Mouse (Mus musculus): ENCODE measurements around the gene Rfc2. TPM values are rescaled to one million over a fixed set of nuclear protein-coding genes. Genes with fewer than 3 reads are reported as not detected.

The Rfc2 gene
- polyA plus RNA-seq, 1 experiment from 2014 or later = 215 TPM

GRCm38 (mm10) chr5:134584798-134585197, 3.6 kb downstream of the Rfc2 start:
- H3K9ac ChIP-seq (replicated peaks) = no peak overlapping the region
- peaks cover 17% of the 10 kb centered on the region for H3K4me1 ChIP-seq (replicated peaks)
- no peak overlapping the region for H3K27ac ChIP-seq
- H3K9me3 ChIP-seq = no peaks in the 10 kb centered on the region
- H3K27me3 ChIP-seq = no peaks in the 10 kb centered on the region
- H3K4me3 ChIP-seq (replicated peaks) = no peak overlapping the region
- no peak overlapping the region for H3K4me2 ChIP-seq (replicated peaks)
- WGBS = 96% methylated on average over 5 of the region's 5 CpGs
- H3K36me3 ChIP-seq = peaks cover 21% of the 10 kb centered on the region
- no peak for ATAC-seq

DNA sequence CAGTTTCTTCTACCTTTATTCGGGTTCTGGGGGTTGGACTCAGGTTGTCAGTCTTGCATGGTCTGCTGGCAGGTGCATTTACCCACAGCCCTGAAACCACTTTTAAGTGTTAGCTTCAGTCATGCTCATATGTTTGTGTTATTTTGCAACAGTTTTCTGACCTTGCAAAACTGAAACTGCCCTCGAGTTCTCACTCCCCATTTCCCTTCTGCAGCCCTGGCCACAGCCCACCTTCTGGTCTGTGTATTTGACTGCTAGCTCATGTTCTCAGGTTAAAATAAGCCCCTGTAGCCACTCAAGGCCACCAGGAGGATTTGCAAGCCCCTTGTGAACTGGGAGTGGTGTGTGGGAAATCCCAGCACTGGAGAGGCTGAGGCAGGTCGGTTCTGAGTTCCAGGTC, 8.7 kb downstream of the Rfc2 start:
- no peak for ATAC-seq
- H3K4me3 ChIP-seq (replicated peaks) = no peak overlapping the region
- H3K4me1 ChIP-seq (replicated peaks) = no peaks in the 10 kb centered on the region
- H3K36me3 ChIP-seq = peaks cover 69% of the 10 kb centered on the region
- H3K4me2 ChIP-seq (replicated peaks) = no peak overlapping the region
- H3K27me3 ChIP-seq = no peaks in the 10 kb centered on the region
- H3K27ac ChIP-seq = no peak overlapping the region
- no peak overlapping the region for H3K9ac ChIP-seq (replicated peaks)
- H3K9me3 ChIP-seq = no peaks in the 10 kb centered on the region
- WGBS = 92% methylated on average over 3 of the region's 3 CpGs

DNA sequence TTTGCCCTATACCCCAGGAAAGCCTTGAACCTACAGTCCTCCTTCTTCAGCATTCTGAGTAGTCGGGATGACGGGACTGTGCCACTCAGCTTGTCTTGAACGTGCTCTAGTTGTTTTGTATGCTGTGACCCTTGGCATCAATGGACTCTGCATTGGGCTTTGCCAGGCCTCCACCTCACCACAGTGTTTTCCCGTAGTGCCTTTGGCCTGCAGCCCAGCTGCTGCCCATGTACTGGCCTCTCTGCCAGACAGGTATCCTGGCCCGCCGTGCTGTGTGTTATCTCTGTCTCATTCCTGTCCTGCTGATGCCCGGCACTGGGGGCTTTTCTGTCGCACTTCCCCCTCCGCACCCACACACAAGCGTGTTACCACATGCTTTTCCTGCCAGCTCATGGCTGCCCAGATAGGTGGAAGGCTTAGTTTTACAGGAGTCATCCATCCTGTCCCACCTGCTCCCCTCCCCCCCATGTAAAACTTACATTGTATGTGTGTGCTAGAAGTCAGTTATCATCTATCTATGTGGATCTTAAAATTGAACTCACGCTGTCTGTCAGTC, 10.9 kb downstream of the Rfc2 start:
- H3K27me3 ChIP-seq = no peaks in the 10 kb centered on the region
- H3K4me1 ChIP-seq (replicated peaks) = no peaks in the 10 kb centered on the region
- H3K4me2 ChIP-seq (replicated peaks) = no peak overlapping the region
- H3K9ac ChIP-seq (replicated peaks) = no peak overlapping the region
- ATAC-seq = no peak
- no peak overlapping the region for H3K4me3 ChIP-seq (replicated peaks)
- H3K9me3 ChIP-seq = no peaks in the 10 kb centered on the region
- peaks cover 87% of the 10 kb centered on the region for H3K36me3 ChIP-seq
- no peak overlapping the region for H3K27ac ChIP-seq
- 94% methylated on average over 11 of the region's 11 CpGs for WGBS

DNA sequence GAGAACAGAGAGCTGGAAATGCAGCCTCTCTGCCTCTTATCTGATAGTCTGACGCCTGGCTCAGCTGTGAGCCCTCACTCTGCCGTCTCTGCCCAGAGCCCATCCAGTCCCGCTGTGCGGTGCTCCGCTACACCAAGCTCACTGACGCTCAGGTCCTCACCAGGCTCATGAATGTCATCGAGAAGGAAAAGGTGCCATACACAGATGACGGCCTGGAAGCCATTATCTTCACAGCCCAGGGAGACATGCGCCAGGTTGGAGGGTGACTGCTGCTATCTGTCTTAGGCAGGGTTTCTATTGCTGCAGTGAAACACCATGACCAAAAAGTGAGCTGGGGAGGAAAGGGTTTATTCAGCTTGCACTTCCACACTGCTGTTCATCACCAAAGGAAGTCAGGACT, 11.9 kb downstream of the Rfc2 start:
- peaks cover 90% of the 10 kb centered on the region for H3K36me3 ChIP-seq
- H3K9me3 ChIP-seq = no peaks in the 10 kb centered on the region
- H3K27me3 ChIP-seq = no peaks in the 10 kb centered on the region
- ATAC-seq = no peak
- H3K27ac ChIP-seq = no peak overlapping the region
- no peak overlapping the region for H3K4me2 ChIP-seq (replicated peaks)
- H3K4me1 ChIP-seq (replicated peaks) = no peaks in the 10 kb centered on the region
- no peak overlapping the region for H3K4me3 ChIP-seq (replicated peaks)
- WGBS = 88% methylated on average over 9 of the region's 9 CpGs
- H3K9ac ChIP-seq (replicated peaks) = no peak overlapping the region

GRCm38 (mm10) chr5:134597711-134598110, 16.5 kb downstream of the Rfc2 start:
- no peak overlapping the region for H3K4me2 ChIP-seq (replicated peaks)
- no peaks in the 10 kb centered on the region for H3K9me3 ChIP-seq
- no peak overlapping the region for H3K4me3 ChIP-seq (replicated peaks)
- no peak overlapping the region for H3K27ac ChIP-seq
- H3K36me3 ChIP-seq = peaks cover 77% of the 10 kb centered on the region
- H3K9ac ChIP-seq (replicated peaks) = no peak overlapping the region
- H3K4me1 ChIP-seq (replicated peaks) = no peaks in the 10 kb centered on the region
- 80% methylated on average over 10 of the region's 10 CpGs for WGBS
- no peaks in the 10 kb centered on the region for H3K27me3 ChIP-seq
- no peak for ATAC-seq

- no peak overlapping the region for H3K4me3 ChIP-seq (replicated peaks)
- H3K36me3 ChIP-seq = peaks cover 13% of the 10 kb centered on the region
- no peak overlapping the region for H3K4me2 ChIP-seq (replicated peaks)
- no peak overlapping the region for H3K9ac ChIP-seq (replicated peaks)
- no peaks in the 10 kb centered on the region for H3K9me3 ChIP-seq
- no peaks in the 10 kb centered on the region for H3K4me1 ChIP-seq (replicated peaks)
- 88% methylated on average over 11 of the region's 11 CpGs for WGBS
- H3K27me3 ChIP-seq = no peaks in the 10 kb centered on the region
- ATAC-seq = no peak
- H3K27ac ChIP-seq = no peak overlapping the region
These were observed 23.2 kb downstream of the Rfc2 start for GRCm38 (mm10) chr5:134604376-134604775.

DNA sequence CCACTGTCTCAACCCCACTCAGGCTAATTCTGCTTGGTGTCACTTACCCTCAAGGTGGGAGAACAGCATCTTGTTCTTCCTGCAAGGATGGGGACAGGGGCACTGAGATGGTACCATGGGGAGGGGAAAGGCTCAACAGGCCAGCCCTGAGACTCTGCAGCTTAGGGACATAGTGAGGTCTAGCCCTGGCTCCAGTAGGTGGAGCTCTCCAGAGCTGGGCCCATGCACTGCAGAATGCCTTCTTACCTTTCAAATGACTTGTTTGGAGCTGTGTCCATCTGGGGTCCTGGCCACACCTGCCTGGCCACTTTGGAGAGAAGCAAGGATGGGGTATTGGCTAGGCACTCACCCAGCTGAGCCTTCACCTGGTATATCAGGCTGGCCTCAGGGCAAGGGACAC, 25.1 kb downstream of the Rfc2 start:
- no peaks in the 10 kb centered on the region for H3K4me1 ChIP-seq (replicated peaks)
- H3K4me3 ChIP-seq (replicated peaks) = no peak overlapping the region
- ATAC-seq = no peak

DNA sequence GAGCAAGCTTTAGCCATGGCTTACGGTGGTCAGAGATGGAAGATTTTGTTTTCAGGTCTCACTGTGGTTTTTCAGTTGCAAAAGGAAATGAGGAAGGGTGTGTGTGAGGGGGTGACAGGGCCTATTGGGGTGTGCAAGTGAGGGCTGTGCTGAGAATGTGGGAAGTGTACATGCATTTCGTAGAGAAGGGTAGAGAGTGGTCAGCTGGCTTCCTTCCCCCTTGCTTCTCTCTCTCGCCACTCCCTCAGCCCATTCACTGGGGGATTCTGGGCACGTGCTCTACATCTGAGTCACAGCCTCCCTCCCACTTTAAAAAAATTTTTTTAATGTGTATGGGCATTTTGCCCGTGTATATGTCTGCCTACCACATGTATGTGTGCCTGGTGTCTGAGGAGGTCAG, 26.0 kb downstream of the Rfc2 start:
- Histone ChIP-seq H3K4me1 (replicated peaks) (no peaks in the 10 kb centered on the region), H3K9ac (replicated peaks) (no peak overlapping the region), H3K9me3 (no peaks in the 10 kb centered on the region), H3K4me3 (replicated peaks) (no peak overlapping the region), H3K27me3 (no peaks in the 10 kb centered on the region), H3K4me2 (replicated peaks) (no peak overlapping the region), H3K27ac (no peak overlapping the region), H3K36me3 (peaks cover 5% of the 10 kb centered on the region; the same call in 1 of the 2 replicates)
- no peak for ATAC-seq
- WGBS = 80% methylated on average over 5 of the region's 5 CpGs

More for the DNA sequence above, 25.1 kb downstream of the Rfc2 start:
- Histone ChIP-seq H3K9ac (replicated peaks) (no peak overlapping the region), H3K27ac (no peak overlapping the region), H3K9me3 (no peaks in the 10 kb centered on the region), H3K27me3 (no peaks in the 10 kb centered on the region), H3K36me3 (peaks cover 6% of the 10 kb centered on the region; the same call in 1 of the 2 replicates), H3K4me2 (replicated peaks) (no peak overlapping the region)

DNA sequence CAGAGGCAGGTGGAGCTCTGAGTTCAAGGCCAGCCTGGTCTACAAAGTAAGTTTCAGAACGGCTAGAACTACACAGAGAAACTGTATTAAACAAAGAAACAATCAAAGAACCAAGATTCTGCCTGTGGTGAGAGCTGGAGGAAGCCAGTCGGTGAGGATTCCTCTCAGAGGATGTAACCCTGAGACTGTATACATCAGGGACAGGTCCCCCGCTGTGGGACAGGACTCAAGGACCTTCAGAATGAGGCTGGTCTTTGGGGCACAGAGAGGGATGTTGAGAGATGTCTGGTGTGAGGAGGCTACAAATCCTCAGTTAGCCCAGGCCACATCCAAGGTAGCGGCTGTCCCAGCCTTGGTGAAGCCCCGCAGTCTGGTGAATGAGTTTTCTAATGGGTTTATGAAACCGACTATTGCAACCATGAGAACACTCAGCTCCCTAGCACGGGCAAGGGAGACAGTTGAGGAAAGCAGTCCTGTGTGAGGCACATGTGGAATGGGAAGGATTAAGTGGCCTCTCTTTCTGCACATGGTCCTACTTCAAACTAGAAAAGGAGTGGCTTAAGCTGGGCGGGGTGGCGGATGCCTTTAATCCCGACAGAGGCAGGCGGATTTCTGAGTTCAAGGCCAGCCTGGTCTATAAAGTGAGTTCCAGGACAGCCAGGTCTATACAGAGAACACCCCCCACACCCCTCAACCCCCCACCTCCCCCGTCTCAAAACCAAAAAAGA, 28.9 kb downstream of the Rfc2 start:
- H3K4me2 ChIP-seq (replicated peaks) = no peak overlapping the region
- H3K36me3 ChIP-seq = peaks cover 14% of the 10 kb centered on the region; the same call in 1 of the 2 replicates
- no peak overlapping the region for H3K27ac ChIP-seq
- H3K4me1 ChIP-seq (replicated peaks) = 0 out of 2 replicates have a peak, but pooled peaks cover 3% of the 10 kb centered on the region
- H3K4me3 ChIP-seq (replicated peaks) = no peak overlapping the region
- 87% methylated on average over 12 of the region's 12 CpGs for WGBS
- H3K9ac ChIP-seq (replicated peaks) = no peak overlapping the region
- ATAC-seq = no peak
- no peaks in the 10 kb centered on the region for H3K9me3 ChIP-seq
- H3K27me3 ChIP-seq = no peaks in the 10 kb centered on the region

DNA sequence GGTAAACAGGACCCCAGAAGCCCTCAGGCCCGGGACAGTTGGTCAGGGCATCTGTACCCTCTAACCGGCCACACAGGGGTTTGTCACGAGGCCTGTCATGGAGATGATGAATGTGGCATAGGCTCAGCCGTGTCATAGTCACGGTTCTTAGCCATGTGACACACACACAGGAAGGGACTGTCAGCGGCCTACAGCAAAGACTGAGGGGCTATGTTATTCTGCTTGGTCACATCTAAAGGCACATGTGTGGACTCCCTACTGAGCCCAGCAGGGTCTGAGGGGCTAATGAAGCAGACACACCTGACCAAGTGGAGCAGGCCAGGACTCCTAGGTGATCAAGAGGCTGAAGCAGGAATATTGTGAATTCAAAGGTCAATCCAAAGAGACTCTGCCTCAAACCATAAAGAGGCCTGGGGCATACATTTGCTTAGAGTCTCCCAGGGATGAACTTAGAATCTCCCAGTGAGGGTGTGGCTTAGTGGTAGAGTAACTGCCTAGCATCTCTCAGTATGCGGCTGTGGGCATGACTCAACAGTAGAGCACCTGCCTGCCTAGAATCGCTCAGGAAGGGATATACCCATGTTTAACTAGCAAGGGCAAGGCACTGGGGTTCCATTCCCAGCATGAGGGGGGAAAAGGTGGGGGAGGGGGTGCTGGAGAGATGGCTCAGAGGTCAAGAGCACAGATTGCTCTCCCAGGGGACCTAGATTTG, 30.8 kb downstream of the Rfc2 start:
- Histone ChIP-seq H3K4me3 (replicated peaks) (no peak overlapping the region), H3K9me3 (no peaks in the 10 kb centered on the region), H3K4me2 (replicated peaks) (no peak overlapping the region), H3K4me1 (replicated peaks) (0 out of 2 replicates have a peak, but pooled peaks cover 3% of the 10 kb centered on the region), H3K27me3 (no peaks in the 10 kb centered on the region), H3K27ac (no peak overlapping the region), H3K9ac (replicated peaks) (no peak overlapping the region), H3K36me3 (peaks cover 27% of the 10 kb centered on the region)
- 66% methylated on average over 8 of the region's 8 CpGs for WGBS
- ATAC-seq = no peak

DNA sequence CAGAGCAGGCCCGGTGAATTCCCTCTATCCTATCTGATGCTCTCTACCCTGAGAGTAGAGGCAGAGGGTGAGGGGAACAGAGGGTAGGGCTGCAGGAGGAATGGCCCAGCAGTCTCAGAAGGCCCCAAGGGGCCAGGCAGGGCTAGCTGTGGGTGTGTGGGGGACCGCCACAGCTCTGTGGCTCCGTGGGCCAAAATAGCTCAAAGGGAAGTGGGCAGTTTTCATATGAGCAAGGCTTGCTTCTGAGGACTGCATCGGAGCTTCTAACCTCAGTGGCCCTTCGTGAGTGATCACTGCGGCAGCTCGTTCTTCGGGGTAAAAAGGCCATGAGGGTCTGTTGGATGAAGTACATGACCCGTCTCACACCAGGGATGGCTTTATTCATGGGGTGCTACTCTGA, 32.6 kb downstream of the Rfc2 start:
- Histone ChIP-seq H3K27ac (no peak overlapping the region), H3K27me3 (no peaks in the 10 kb centered on the region), H3K4me3 (replicated peaks) (no peak overlapping the region), H3K36me3 (peaks cover 44% of the 10 kb centered on the region), H3K4me1 (replicated peaks) (0 out of 2 replicates have a peak, but pooled peaks cover 3% of the 10 kb centered on the region), H3K4me2 (replicated peaks) (no peak overlapping the region), H3K9ac (replicated peaks) (no peak overlapping the region), H3K9me3 (no peaks in the 10 kb centered on the region)
- ATAC-seq = no peak
- 89% methylated on average over 9 of the region's 9 CpGs for WGBS

GRCm38 (mm10) chr5:134614296-134614695, 33.1 kb downstream of the Rfc2 start:
- 0 out of 2 replicates have a peak, but pooled peaks cover 3% of the 10 kb centered on the region for H3K4me1 ChIP-seq (replicated peaks)
- no peak overlapping the region for H3K27ac ChIP-seq

More at GRCm38 (mm10) chr5:134614296-134614695, 33.1 kb downstream of the Rfc2 start:
- H3K36me3 ChIP-seq = peaks cover 49% of the 10 kb centered on the region
- no peaks in the 10 kb centered on the region for H3K9me3 ChIP-seq
- H3K4me2 ChIP-seq (replicated peaks) = no peak overlapping the region
- WGBS = 94% methylated on average over 8 of the region's 8 CpGs
- ATAC-seq = no peak
- no peak overlapping the region for H3K9ac ChIP-seq (replicated peaks)
- H3K4me3 ChIP-seq (replicated peaks) = no peak overlapping the region
- no peaks in the 10 kb centered on the region for H3K27me3 ChIP-seq
